16 mouse cellular contexts compared by ENCODE assay signal in the genomic region with DNA sequence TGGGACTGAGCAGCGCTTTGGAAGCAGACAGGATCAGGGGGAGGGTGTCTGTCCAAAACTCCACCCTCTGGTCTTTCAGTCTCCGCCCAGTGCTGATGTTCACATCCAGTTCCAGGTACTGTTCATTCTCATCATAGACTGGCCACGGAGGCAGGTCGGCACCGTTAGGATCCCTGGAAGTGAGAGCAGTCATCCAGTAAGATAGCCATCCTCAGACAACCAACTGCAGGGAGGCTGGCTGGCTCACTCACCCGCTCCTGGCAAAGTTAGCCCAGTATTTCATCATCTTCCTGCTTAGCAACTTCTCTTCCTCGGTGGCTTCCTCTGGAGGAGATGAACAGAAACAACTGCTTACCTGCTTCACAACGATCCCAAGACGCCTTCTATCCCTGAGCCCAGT. TPM values are rescaled to one million over a fixed set of nuclear protein-coding genes. Genes with fewer than 3 reads are reported as not detected.
DNase-seq lines count a peak whose midpoint lies in the region; ATAC-seq lines count a peak whose summit lies in the region.
"Had no signal": no experiment of that assay in that cellular context is flagged by ENCODE, and none has a peak within 500 bp of the region (broad histone marks: within the 10 kb centered on the region; RNA-seq: fewer than 3 reads in every experiment).

No protein-coding gene starts in this region.

- H3K4me3 ChIP-seq in heart, embryonic 10.5 days, result no peak overlapping the region
- H3K4me3 ChIP-seq in midbrain, embryonic 11.5 days (ENCODE audit: low read depth, low read length), result no peak overlapping the region
- H3K4me3 ChIP-seq in intestine, embryonic 15.5 days (replicated peaks), result no peak overlapping the region
- H3K4me3 ChIP-seq in liver, embryonic 11.5 days (ENCODE audit: low read depth, low read length), result no peak overlapping the region
- H3K4me3 ChIP-seq: embryonic facial prominence, embryonic 13.5 days; heart, embryonic 12.5 days had no signal

- no peaks in the 10 kb centered on the region for H3K9me3 ChIP-seq in heart, embryonic 10.5 days
- no peaks in the 10 kb centered on the region for H3K9me3 ChIP-seq in midbrain, embryonic 11.5 days (ENCODE audit: control insufficient read depth, low read length)
- no peaks in the 10 kb centered on the region for H3K9me3 ChIP-seq in intestine, embryonic 15.5 days
- no peaks in the 10 kb centered on the region for H3K9me3 ChIP-seq in liver, embryonic 11.5 days (ENCODE audit: control insufficient read depth, low read length)
- H3K9me3 ChIP-seq: embryonic facial prominence, embryonic 13.5 days; heart, embryonic 12.5 days had no signal

- no peak overlapping the region for H3K9ac ChIP-seq in midbrain, embryonic 11.5 days (ENCODE audit: low read length)
- no peak overlapping the region for H3K9ac ChIP-seq in intestine, embryonic 15.5 days
- H3K9ac ChIP-seq in liver, embryonic 11.5 days (ENCODE audit: low read depth, low read length), result no peak overlapping the region
- H3K9ac ChIP-seq: embryonic facial prominence, embryonic 13.5 days; heart, embryonic 12.5 days had no signal

- 45% methylated on average over 9 of the region's 9 CpGs for WGBS in heart, embryonic 10.5 days
- 43% methylated on average over 9 of the region's 9 CpGs for WGBS in midbrain, embryonic 11.5 days
- 41% methylated on average over 9 of the region's 9 CpGs for WGBS in intestine, embryonic 15.5 days
- WGBS in liver, embryonic 11.5 days, result 48% methylated on average over 9 of the region's 9 CpGs

- H3K4me1 ChIP-seq in heart, embryonic 10.5 days, result no peaks in the 10 kb centered on the region
- H3K4me1 ChIP-seq in midbrain, embryonic 11.5 days (ENCODE audit: control insufficient read depth, insufficient read depth, low read length), result peaks cover 6% of the 10 kb centered on the region; the same call in 1 of the 2 replicates
- H3K4me1 ChIP-seq in intestine, embryonic 15.5 days (replicated peaks), result no peaks in the 10 kb centered on the region
- H3K4me1 ChIP-seq in liver, embryonic 11.5 days (replicated peaks; ENCODE audit: control insufficient read depth, insufficient read depth, low read length), result no peaks in the 10 kb centered on the region
- H3K4me1 ChIP-seq: embryonic facial prominence, embryonic 13.5 days; heart, embryonic 12.5 days had no signal

- H3K36me3 ChIP-seq in heart, embryonic 10.5 days, result no peaks in the 10 kb centered on the region
- H3K36me3 ChIP-seq in midbrain, embryonic 11.5 days (ENCODE audit: control insufficient read depth, insufficient read depth, low read length), result no peaks in the 10 kb centered on the region
- no peaks in the 10 kb centered on the region for H3K36me3 ChIP-seq in intestine, embryonic 15.5 days
- H3K36me3 ChIP-seq in liver, embryonic 11.5 days (ENCODE audit: control insufficient read depth, insufficient read depth, low read length), result no peaks in the 10 kb centered on the region
- H3K36me3 ChIP-seq: embryonic facial prominence, embryonic 13.5 days; heart, embryonic 12.5 days had no signal

- ATAC-seq in midbrain, embryonic 11.5 days (ENCODE audit: low FRiP score), result no peak
- ATAC-seq in intestine, embryonic 15.5 days, result no peak
- ATAC-seq in liver, embryonic 11.5 days (replicated peaks; ENCODE audit: low FRiP score), result no peak
- ATAC-seq: hindbrain, embryonic 16.5 days had no signal

- H3K4me2 ChIP-seq in midbrain, embryonic 11.5 days, result no peak overlapping the region
- no peak overlapping the region for H3K4me2 ChIP-seq in intestine, embryonic 15.5 days (replicated peaks)
- no peak overlapping the region for H3K4me2 ChIP-seq in liver, embryonic 11.5 days
- H3K4me2 ChIP-seq: embryonic facial prominence, embryonic 13.5 days; heart, embryonic 12.5 days had no signal

- H3K27me3 ChIP-seq in heart, embryonic 10.5 days (ENCODE audit: insufficient read depth, poor library complexity, severe bottlenecking), result no peaks in the 10 kb centered on the region
- no peaks in the 10 kb centered on the region for H3K27me3 ChIP-seq in midbrain, embryonic 11.5 days (ENCODE audit: control insufficient read depth, insufficient read depth, low read length)
- no peaks in the 10 kb centered on the region for H3K27me3 ChIP-seq in intestine, embryonic 15.5 days (replicated peaks)
- no peaks in the 10 kb centered on the region for H3K27me3 ChIP-seq in liver, embryonic 11.5 days (replicated peaks; ENCODE audit: control insufficient read depth, insufficient read depth, low read length)

- peak; percentile 2 for DNase-seq in adrenal gland, postnatal 10 days
- no peak for DNase-seq in adrenal gland, adult (ENCODE audit: inconsistent age in 2 of 2, low spot score in 1 of 2)
- peak; percentile 0 for DNase-seq in heart, adult 8-10 months (ENCODE audit: low spot score)
- DNase-seq in heart, embryonic 10.5 days (ENCODE audit: low spot score), result no peak
- DNase-seq in 3T3-L1 (ENCODE audit: low read depth, low spot score), result peak; percentile 8
- DNase-seq in midbrain, embryonic 11.5 days (ENCODE audit: low spot score, missing footprints), result peak; percentile 84
- DNase-seq in liver, embryonic 11.5 days (ENCODE audit: low spot score), result no peak
- DNase-seq: cerebellum, postnatal 36 days; layer of hippocampus, postnatal 36 days; spleen, adult 18-20 months had no signal

- H3K27ac ChIP-seq in heart, embryonic 10.5 days, result no peak overlapping the region
- H3K27ac ChIP-seq in midbrain, embryonic 11.5 days (ENCODE audit: low read depth, low read length), result no peak overlapping the region
- H3K27ac ChIP-seq in intestine, embryonic 15.5 days, result no peak overlapping the region
- H3K27ac ChIP-seq in liver, embryonic 11.5 days (ENCODE audit: low read depth, low read length), result no peak overlapping the region
- H3K27ac ChIP-seq: embryonic facial prominence, embryonic 13.5 days; kidney, postnatal 0 days had no signal

RNA-seq across cellular contexts. Expression of gene Ces5a, which starts 36.2 kb away (rescaled TPM):
- under 1 TPM in 1 of 2 experiments, not detected in 1; 0.45 TPM for total RNA-seq in adrenal gland, postnatal 10 days (2021)
- total RNA-seq in heart, adult 8-10 months (2022), result not detected
- not detected in 2 replicates for polyA plus RNA-seq in heart, embryonic 10.5 days (2016; fragmentation: Nextera tagmentation; extraction: Ambion mirVana)
- not detected in 2 replicates for polyA plus RNA-seq in midbrain, embryonic 11.5 days (2014; fragmentation: Nextera tagmentation; extraction: Ambion mirVana)
- not detected in 2 replicates for polyA plus RNA-seq in intestine, embryonic 15.5 days (2015; fragmentation: Nextera tagmentation; extraction: Ambion mirVana)
- not detected in 2 replicates for polyA plus RNA-seq in liver, embryonic 11.5 days (2014; fragmentation: Nextera tagmentation; extraction: Ambion mirVana)
- polyA plus RNA-seq: C2C12; embryonic facial prominence, embryonic 13.5 days had no signal

Comparison
In these comparisons a context has a peak if more than half of its experiments do, and no peak if none do; other contexts are left out.
1. DNase-seq: peak in adrenal gland, postnatal 10 days (single experiment), heart, adult 8-10 months (single experiment), 3T3-L1 (single experiment) and midbrain, embryonic 11.5 days (single experiment); none in adrenal gland, adult (0 of 2), heart, embryonic 10.5 days (single experiment) and liver, embryonic 11.5 days (single experiment).